ENCODE assay signal across 24 mouse cellular contexts in the genomic region with DNA sequence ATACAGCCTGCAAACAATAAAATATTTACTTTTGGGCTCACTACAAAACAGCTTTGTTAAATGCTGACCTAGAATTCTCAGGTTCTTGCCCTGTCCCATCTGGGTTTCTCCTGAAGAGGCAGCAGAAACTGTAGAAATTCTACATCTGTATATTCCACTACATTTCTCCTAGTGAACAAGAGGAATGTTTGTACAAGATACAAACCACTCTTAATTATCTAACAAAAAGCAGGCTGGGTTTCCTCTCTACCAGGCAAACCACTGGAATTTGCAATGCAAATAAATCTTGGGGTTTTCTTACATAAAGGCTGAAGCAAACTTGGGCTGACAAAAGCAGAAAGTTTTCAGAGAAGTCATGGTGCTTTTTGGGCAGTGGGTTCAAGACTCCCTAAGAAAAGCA.
A peak's percentile ranks its signal among the peaks of the same experiment; 100 is the strongest.
DNase-seq lines count a peak whose midpoint lies in the region; ATAC-seq and TF ChIP-seq lines count a peak whose summit lies in the region.
"Had no signal": no experiment of that assay in that cellular context is flagged by ENCODE, and none has a peak within 500 bp of the region (broad histone marks: within the 10 kb centered on the region; RNA-seq: fewer than 3 reads in every experiment).

No protein-coding gene starts in this region.

- no peaks in the 10 kb centered on the region; the same call in 1 of the 2 replicates for H3K4me1 ChIP-seq in lung, embryonic 14.5 days (ENCODE audit: insufficient read depth)
- peaks cover 5% of the 10 kb centered on the region for H3K4me1 ChIP-seq in stomach, embryonic 16.5 days (ENCODE audit: control insufficient read depth, insufficient read depth, low read length)
- H3K4me1 ChIP-seq in kidney, embryonic 14.5 days (ENCODE audit: control insufficient read depth, insufficient read depth, low read length): no peaks in the 10 kb centered on the region; the same call in 1 of the 2 replicates
- H3K4me1 ChIP-seq in midbrain, embryonic 13.5 days (replicated peaks): no peaks in the 10 kb centered on the region
- H3K4me1 ChIP-seq: forebrain, embryonic 12.5 days; limb, embryonic 10.5 days had no signal

- no peak for TF ChIP-seq CTCF in lung, embryonic 14.5 days (IDR thresholded peaks at IDR 0.05; ENCODE audit: low read depth)

- H3K9ac ChIP-seq in lung, embryonic 14.5 days: no peak overlapping the region
- no peak overlapping the region for H3K9ac ChIP-seq in stomach, embryonic 16.5 days (ENCODE audit: low read length)
- H3K9ac ChIP-seq in kidney, embryonic 14.5 days (ENCODE audit: low read depth, low read length): no peak overlapping the region
- no peak overlapping the region for H3K9ac ChIP-seq in midbrain, embryonic 13.5 days (replicated peaks)
- H3K9ac ChIP-seq: forebrain, embryonic 12.5 days; hindbrain, embryonic 14.5 days had no signal

- no peak overlapping the region for H3K4me2 ChIP-seq in lung, embryonic 14.5 days
- no peak overlapping the region for H3K4me2 ChIP-seq in stomach, embryonic 16.5 days (ENCODE audit: low read depth, low read length)
- no peak overlapping the region for H3K4me2 ChIP-seq in kidney, embryonic 14.5 days (replicated peaks; ENCODE audit: low read depth, low read length)
- no peak overlapping the region for H3K4me2 ChIP-seq in midbrain, embryonic 13.5 days (replicated peaks)
- H3K4me2 ChIP-seq: forebrain, embryonic 12.5 days; hindbrain, embryonic 14.5 days had no signal

- no peak for ATAC-seq in lung, embryonic 14.5 days (ENCODE audit: insufficient read depth)
- no peak for ATAC-seq in stomach, embryonic 16.5 days (ENCODE audit: insufficient read depth, low FRiP score)
- ATAC-seq in kidney, embryonic 14.5 days (ENCODE audit: low FRiP score, low TSS enrichment): no peak
- ATAC-seq in midbrain, embryonic 13.5 days: no peak
- ATAC-seq: inflammation-experienced regulatory T-cells, adult 6 months had no signal

- H3K4me3 ChIP-seq in lung, embryonic 14.5 days (ENCODE audit: low read depth, low read length): no peak overlapping the region
- H3K4me3 ChIP-seq in stomach, embryonic 16.5 days (replicated peaks; ENCODE audit: low read length): no peak overlapping the region
- H3K4me3 ChIP-seq in kidney, embryonic 14.5 days (ENCODE audit: low read length): no peak overlapping the region
- H3K4me3 ChIP-seq in midbrain, embryonic 13.5 days (replicated peaks): no peak overlapping the region
- H3K4me3 ChIP-seq: erythroblast, embryonic 14.5 days; forebrain, embryonic 12.5 days; heart, embryonic 10.5 days; limb, embryonic 10.5 days; megakaryocyte, embryonic 14.5 days had no signal

- no peaks in the 10 kb centered on the region for H3K36me3 ChIP-seq in lung, embryonic 14.5 days (ENCODE audit: insufficient read depth)
- H3K36me3 ChIP-seq in stomach, embryonic 16.5 days (ENCODE audit: control insufficient read depth, insufficient read depth, low read length): no peaks in the 10 kb centered on the region
- H3K36me3 ChIP-seq in kidney, embryonic 14.5 days (ENCODE audit: control insufficient read depth, insufficient read depth, low read length): no peaks in the 10 kb centered on the region
- H3K36me3 ChIP-seq in midbrain, embryonic 13.5 days: no peaks in the 10 kb centered on the region
- H3K36me3 ChIP-seq: forebrain, embryonic 12.5 days; heart, embryonic 10.5 days; limb, embryonic 10.5 days had no signal

- H3K27ac ChIP-seq in lung, embryonic 14.5 days (ENCODE audit: low read depth): peak overlapping the region; percentile 81
- H3K27ac ChIP-seq in stomach, embryonic 16.5 days (ENCODE audit: low read length): peak overlapping the region; percentile 87
- no peak overlapping the region for H3K27ac ChIP-seq in kidney, embryonic 14.5 days (ENCODE audit: low read depth, low read length)
- H3K27ac ChIP-seq in midbrain, embryonic 13.5 days: no peak overlapping the region
- H3K27ac ChIP-seq: forebrain, embryonic 12.5 days; heart, embryonic 10.5 days; hindbrain, embryonic 14.5 days; limb, embryonic 10.5 days had no signal

- H3K9me3 ChIP-seq in lung, embryonic 14.5 days (ENCODE audit: low read depth, low read length): no peaks in the 10 kb centered on the region
- H3K9me3 ChIP-seq in stomach, embryonic 16.5 days (replicated peaks; ENCODE audit: control insufficient read depth, low read length): no peaks in the 10 kb centered on the region
- no peaks in the 10 kb centered on the region for H3K9me3 ChIP-seq in kidney, embryonic 14.5 days (ENCODE audit: control insufficient read depth, low read length)
- H3K9me3 ChIP-seq in midbrain, embryonic 13.5 days: no peaks in the 10 kb centered on the region
- H3K9me3 ChIP-seq: forebrain, embryonic 12.5 days; heart, embryonic 10.5 days; limb, embryonic 10.5 days; megakaryocyte, embryonic 14.5 days had no signal

- no peak for DNase-seq in lung, embryonic 14.5 days
- no peak for DNase-seq in lung, postnatal 10 days
- DNase-seq in ES-CJ7 (ENCODE audit: low read depth, low spot score) (peak; percentile 9), R1 (ENCODE audit: low read depth, low spot score) (peak; percentile 42)
- DNase-seq: adrenal gland, postnatal 14 days; cerebellum, adult 9-11 months; gastrocnemius, postnatal 10 days; heart, postnatal 4 days; kidney, adult 2 months; kidney, postnatal 10 days; liver; midbrain, embryonic 14.5 days; right cerebral cortex, postnatal 14 days; thymus, postnatal 36 days had no signal

- H3K27me3 ChIP-seq in lung, embryonic 14.5 days (ENCODE audit: insufficient read depth, low read length): no peaks in the 10 kb centered on the region
- H3K27me3 ChIP-seq in stomach, embryonic 16.5 days (ENCODE audit: control insufficient read depth, insufficient read depth, low read length): no peaks in the 10 kb centered on the region
- H3K27me3 ChIP-seq in kidney, embryonic 14.5 days (ENCODE audit: control insufficient read depth, insufficient read depth, low read length): no peaks in the 10 kb centered on the region
- H3K27me3 ChIP-seq in midbrain, embryonic 13.5 days: no peaks in the 10 kb centered on the region
- H3K27me3 ChIP-seq: forebrain, embryonic 12.5 days; megakaryocyte, embryonic 14.5 days had no signal

Comparison
In these comparisons a context has a peak if more than half of its experiments do, and no peak if none do; other contexts are left out.
1. DNase-seq: peak in ES-CJ7 (single experiment) and R1 (single experiment); none in lung, embryonic 14.5 days (single experiment) and lung, postnatal 10 days (single experiment).
2. H3K27ac ChIP-seq: peak in lung, embryonic 14.5 days (single experiment) and stomach, embryonic 16.5 days (single experiment); none in kidney, embryonic 14.5 days (single experiment) and midbrain, embryonic 13.5 days (single experiment).